Comparison of ENCODE assay signal across 22 mouse cellular contexts in genomic region chr11:110789537-110789936, GRCm38 (mm10).
A peak's percentile ranks its signal among the peaks of the same experiment; 100 is the strongest.
DNase-seq lines count a peak whose midpoint lies in the region; ATAC-seq and TF ChIP-seq lines count a peak whose summit lies in the region.
"Had no signal": no experiment of that assay in that cellular context is flagged by ENCODE, and none has a peak within 500 bp of the region (broad histone marks: within the 10 kb centered on the region; RNA-seq: fewer than 3 reads in every experiment).

No protein-coding gene starts in this region.

- no peaks in the 10 kb centered on the region for H3K4me1 ChIP-seq in kidney, postnatal 0 days (replicated peaks; ENCODE audit: insufficient read depth, low read length)
- H3K4me1 ChIP-seq in lung, postnatal 0 days (ENCODE audit: insufficient read depth, low read depth, low read length), result no peaks in the 10 kb centered on the region
- no peaks in the 10 kb centered on the region for H3K4me1 ChIP-seq in stomach, embryonic 15.5 days
- H3K4me1 ChIP-seq: embryonic facial prominence, embryonic 13.5 days; forebrain, embryonic 13.5 days; heart, embryonic 12.5 days; hindbrain, embryonic 15.5 days had no signal

- no peak overlapping the region for H3K4me2 ChIP-seq in kidney, postnatal 0 days (ENCODE audit: low read length)
- H3K4me2 ChIP-seq in lung, postnatal 0 days (replicated peaks; ENCODE audit: low read depth, low read length), result no peak overlapping the region
- H3K4me2 ChIP-seq in stomach, embryonic 15.5 days, result no peak overlapping the region
- H3K4me2 ChIP-seq: embryonic facial prominence, embryonic 13.5 days; forebrain, embryonic 13.5 days; heart, embryonic 12.5 days; hindbrain, embryonic 15.5 days had no signal

- DNase-seq in kidney, postnatal 0 days (ENCODE audit: low spot score), result peak; percentile 74
- DNase-seq in kidney, adult 11 months, result no peak
- DNase-seq in lung, postnatal 0 days (ENCODE audit: low spot score), result peak; percentile 65
- no peak for DNase-seq in lung, adult 18-20 months
- peak; percentile 4 for DNase-seq in NIH3T3 (ENCODE audit: low read depth)
- no peak for DNase-seq in left cerebral cortex, postnatal 25 days (ENCODE audit: low spot score in 2 of 2)
- DNase-seq: adrenal gland, postnatal 14 days; B cell, adult 2 months; cerebellum, adult 11-12 months; cerebellum, adult 9-10 months; cerebellum, postnatal 25 days; forebrain, postnatal 0 days; gastrocnemius, adult 2 months; gastrocnemius, postnatal 25 days; heart, postnatal 36 days had no signal

- no peak overlapping the region for H3K27ac ChIP-seq in kidney, postnatal 0 days
- H3K27ac ChIP-seq in lung, postnatal 0 days (ENCODE audit: low read length), result no peak overlapping the region
- no peak overlapping the region for H3K27ac ChIP-seq in stomach, embryonic 15.5 days
- H3K27ac ChIP-seq: embryonic facial prominence, embryonic 13.5 days; forebrain, embryonic 13.5 days; gastrocnemius, adult 2 months; hindbrain, embryonic 15.5 days had no signal

- H3K27me3 ChIP-seq in kidney, postnatal 0 days (ENCODE audit: insufficient read depth, low read length), result no peaks in the 10 kb centered on the region
- no peaks in the 10 kb centered on the region for H3K27me3 ChIP-seq in lung, postnatal 0 days (replicated peaks; ENCODE audit: insufficient read depth, low read length)
- H3K27me3 ChIP-seq in stomach, embryonic 15.5 days (replicated peaks), result no peaks in the 10 kb centered on the region
- H3K27me3 ChIP-seq: embryonic facial prominence, embryonic 13.5 days; forebrain, embryonic 13.5 days; heart, embryonic 12.5 days; hindbrain, embryonic 15.5 days had no signal

- intact Hi-C loops in left cerebral cortex, postnatal 25 days (cut with DNase I), result no loop called here

- no peak overlapping the region for H3K9ac ChIP-seq in kidney, postnatal 0 days (ENCODE audit: low read depth, low read length)
- H3K9ac ChIP-seq in lung, postnatal 0 days (replicated peaks; ENCODE audit: low read depth), result no peak overlapping the region
- no peak overlapping the region for H3K9ac ChIP-seq in stomach, embryonic 15.5 days
- H3K9ac ChIP-seq: embryonic facial prominence, embryonic 13.5 days; forebrain, embryonic 13.5 days; forebrain, postnatal 0 days; heart, embryonic 12.5 days; hindbrain, embryonic 15.5 days had no signal

- no peak for TF ChIP-seq CTCF in kidney, postnatal 0 days (IDR thresholded peaks at IDR 0.05; ENCODE audit: low read depth)
- TF ChIP-seq CTCF in lung, postnatal 0 days (IDR thresholded peaks at IDR 0.05), result no peak

- no peak for ATAC-seq in kidney, postnatal 0 days (replicated peaks; ENCODE audit: low FRiP score, low read depth)
- ATAC-seq in lung, postnatal 0 days, result peak; percentile 87
- peak; percentile 53; the same call in 1 of the 2 replicates for ATAC-seq in stomach, embryonic 15.5 days (ENCODE audit: insufficient read depth, low FRiP score, low read depth)
- ATAC-seq: CD4-positive, CD25-positive, alpha-beta regulatory T cell, adult 4 months; forebrain, embryonic 13.5 days; forebrain, postnatal 0 days had no signal

- H3K4me3 ChIP-seq in kidney, postnatal 0 days (replicated peaks; ENCODE audit: low read depth, low read length), result no peak overlapping the region
- no peak overlapping the region for H3K4me3 ChIP-seq in lung, postnatal 0 days (ENCODE audit: low read depth, low read length)
- no peak overlapping the region for H3K4me3 ChIP-seq in stomach, embryonic 15.5 days (replicated peaks)
- H3K4me3 ChIP-seq: embryonic facial prominence, embryonic 13.5 days; forebrain, embryonic 13.5 days; gastrocnemius, adult 2 months; heart, embryonic 12.5 days; hindbrain, embryonic 15.5 days had no signal

- no peaks in the 10 kb centered on the region for H3K36me3 ChIP-seq in kidney, postnatal 0 days (ENCODE audit: insufficient read depth, low read length)
- no peaks in the 10 kb centered on the region for H3K36me3 ChIP-seq in lung, postnatal 0 days (ENCODE audit: insufficient read depth, low read length)
- H3K36me3 ChIP-seq in stomach, embryonic 15.5 days, result no peaks in the 10 kb centered on the region
- H3K36me3 ChIP-seq: embryonic facial prominence, embryonic 13.5 days; G1E; heart, embryonic 12.5 days; hindbrain, embryonic 15.5 days had no signal

- H3K9me3 ChIP-seq in kidney, postnatal 0 days (replicated peaks; ENCODE audit: low read length), result no peaks in the 10 kb centered on the region
- no peaks in the 10 kb centered on the region for H3K9me3 ChIP-seq in lung, postnatal 0 days (ENCODE audit: low read length)
- H3K9me3 ChIP-seq in stomach, embryonic 15.5 days, result no peaks in the 10 kb centered on the region
- H3K9me3 ChIP-seq: embryonic facial prominence, embryonic 13.5 days; forebrain, embryonic 13.5 days; heart, embryonic 12.5 days; hindbrain, embryonic 15.5 days had no signal

- 41% methylated on average over 4 of the region's 4 CpGs for WGBS in kidney, postnatal 0 days
- WGBS in lung, postnatal 0 days, result 40% methylated on average over 4 of the region's 4 CpGs
- 26% methylated on average over 4 of the region's 4 CpGs for WGBS in stomach, embryonic 15.5 days

- peak; percentile 93 for TF ChIP-seq EP300 in lung, postnatal 0 days (IDR thresholded peaks at IDR 0.05)

Comparison
In these comparisons a context has a peak if more than half of its experiments do, and no peak if none do; other contexts are left out.
1. DNase-seq: peak in kidney, postnatal 0 days (single experiment), lung, postnatal 0 days (single experiment) and NIH3T3 (single experiment); none in kidney, adult 11 months (single experiment), lung, adult 18-20 months (0 of 2) and left cerebral cortex, postnatal 25 days (0 of 2).